Mouse (Mus musculus): Measurements from ENCODE around the gene Copg1. TPM values are rescaled to one million over a fixed set of nuclear protein-coding genes. Genes with fewer than 3 reads are reported as not detected.

Gene Copg1
- total and polyA plus RNA-seq, 3 experiments: 78.3 to 91.9 (median 85.1) TPM

- Histone ChIP-seq H3K9me3 (replicated peaks; ENCODE audit: low read length) (peaks cover 12% of the 10 kb centered on the region), H3K4me1 (ENCODE audit: control insufficient read depth in 1 of 2, insufficient read depth in 2 of 2) (peaks cover 12 to 66% of the 10 kb centered on the region in 2 experiments), H3K4me2 (ENCODE audit: insufficient read depth, low read depth, poor library complexity, severe bottlenecking) (peak overlapping the region; percentile 96), H3K27me3 (replicated peaks) (no peaks in the 10 kb centered on the region), H3K4me3 (replicated peaks in 1 of 3; ENCODE audit: low read depth in 2 of 3, low read length in 2 of 3, poor library complexity in 1 of 3) (peak overlapping the region; percentile 17 to 70 (median 56)), H3K9ac (ENCODE audit: insufficient read depth, low read depth) (peak overlapping the region; percentile 62), H3K79me2 (replicated peaks; ENCODE audit: control insufficient read depth, extremely low read depth, insufficient read depth, poor library complexity, severe bottlenecking) (no peaks in the 10 kb centered on the region; the same call in 1 of the 2 replicates), H3K36me3 (replicated peaks in 1 of 2; ENCODE audit: control insufficient read depth in 1 of 2, insufficient read depth in 1 of 2, low read length in 1 of 2) (peaks cover 29 to 47% of the 10 kb centered on the region in 2 experiments), H3K27ac (ENCODE audit: insufficient read depth, low read depth) (0 out of 2 replicates have a peak overlapping the region, but pooled peaks have one; percentile 9)
- no peak for TF ChIP-seq NRF1 (IDR thresholded peaks at IDR 0.05; ENCODE audit: low read depth, low read length)
- TF ChIP-seq POLR2AphosphoS2 (IDR thresholded peaks at IDR 0.05; ENCODE audit: low read depth, low read length): no peak
- no peak for TF ChIP-seq ZMIZ1 (IDR thresholded peaks at IDR 0.05; ENCODE audit: low read depth, low read length)
- TF ChIP-seq BHLHE40 (IDR thresholded peaks at IDR 0.05; ENCODE audit: low read depth, low read length): peak; percentile 42; the same call in 1 of the 2 replicates
- no peak for TF ChIP-seq JUN (IDR thresholded peaks at IDR 0.05; ENCODE audit: insufficient read depth, low read depth, low read length)
- no peak for TF ChIP-seq ZNF384 (IDR thresholded peaks at IDR 0.05; ENCODE audit: low read depth, low read length)
- 0 out of 2 replicates have a peak, but pooled peaks have one; percentile 12 for TF ChIP-seq UBTF (IDR thresholded peaks at IDR 0.05; ENCODE audit: low read depth, low read length)
- dilution Hi-C loops (cut with MboI; ENCODE audit: extremely low pct_ligation_motif_present, extremely low pct_unique_long_range_greater_than_20kb, low sequenced_read_pairs) (no loop called here), in situ Hi-C loops (cut with MboI; ENCODE audit: low pct_ligation_motif_present, low pct_unique_long_range_greater_than_20kb, low sequenced_read_pairs) (loop anchor here (25.0 kb wide), 1 partner anchor 173 kb away; the partner anchor contains the start of gene Rpn1)
- no peak for DNase-seq (ENCODE audit: extremely low read depth)
Measured at GRCm38 (mm10) chr6:87914326-87915102, 26.9 kb downstream of the Copg1 start.

DNA sequence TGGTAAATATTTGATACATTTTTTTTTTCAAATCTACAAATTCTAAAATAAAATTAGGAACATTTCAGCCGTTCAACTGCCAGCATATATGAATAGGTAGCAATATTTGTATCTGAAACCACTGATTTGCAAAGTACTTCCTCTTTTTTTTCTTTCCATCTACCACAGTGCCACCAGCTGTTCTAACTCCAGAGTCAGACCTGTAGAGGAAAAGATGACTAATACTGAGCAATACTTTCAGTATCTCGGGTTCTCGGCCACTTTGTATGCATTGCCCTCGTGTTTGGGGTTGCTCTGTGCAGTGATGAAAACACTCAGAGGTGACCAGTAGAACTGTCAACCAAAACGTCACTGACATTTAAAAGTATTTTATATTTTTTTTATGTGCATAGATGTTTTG, 28.3 kb downstream of the Copg1 start:
- in situ Hi-C loops (cut with MboI; ENCODE audit: low pct_ligation_motif_present, low pct_unique_long_range_greater_than_20kb, low sequenced_read_pairs): loop anchor here (25.0 kb wide), 1 partner anchor 171 kb away; the partner anchor contains the start of gene Rpn1
- Histone ChIP-seq H3K9ac (ENCODE audit: insufficient read depth, low read depth) (no peak overlapping the region), H3K27me3 (replicated peaks) (no peaks in the 10 kb centered on the region), H3K4me3 (replicated peaks in 1 of 3; ENCODE audit: low read depth in 2 of 3, low read length in 2 of 3, poor library complexity in 1 of 3) (peak overlapping the region in 1 of 3 experiments; percentile 29), H3K9me3 (replicated peaks; ENCODE audit: low read length) (peaks cover 12% of the 10 kb centered on the region), H3K36me3 (replicated peaks in 1 of 2; ENCODE audit: control insufficient read depth in 1 of 2, insufficient read depth in 1 of 2, low read length in 1 of 2) (peaks cover 19 to 34% of the 10 kb centered on the region in 2 experiments), H3K79me2 (replicated peaks; ENCODE audit: control insufficient read depth, extremely low read depth, insufficient read depth, poor library complexity, severe bottlenecking) (no peaks in the 10 kb centered on the region), H3K27ac (ENCODE audit: insufficient read depth, low read depth) (peak overlapping the region; percentile 69), H3K4me1 (ENCODE audit: control insufficient read depth in 1 of 2, insufficient read depth in 2 of 2) (peaks cover 12 to 51% of the 10 kb centered on the region in 2 experiments), H3K4me2 (ENCODE audit: insufficient read depth, low read depth, poor library complexity, severe bottlenecking) (peak overlapping the region; percentile 96)
- peak; percentile 94 for DNase-seq (ENCODE audit: extremely low read depth)
- dilution Hi-C loops (cut with MboI; ENCODE audit: extremely low pct_ligation_motif_present, extremely low pct_unique_long_range_greater_than_20kb, low sequenced_read_pairs): no loop called here
- TF ChIP-seq BHLHE40 (IDR thresholded peaks at IDR 0.05; ENCODE audit: low read depth, low read length): peak; percentile 96
- TF ChIP-seq ZKSCAN1 (IDR thresholded peaks at IDR 0.05; ENCODE audit: borderline replicate concordance, low read depth, low read length): no peak
- no peak for TF ChIP-seq GABPA (IDR thresholded peaks at IDR 0.05; ENCODE audit: insufficient replicate concordance, low read depth, low read length)
- TF ChIP-seq ZMIZ1 (IDR thresholded peaks at IDR 0.05; ENCODE audit: low read depth, low read length): no peak
- TF ChIP-seq TCF12 (IDR thresholded peaks at IDR 0.05; ENCODE audit: low read depth, low read length): peak; percentile 95
- TF ChIP-seq USF1 (IDR thresholded peaks at IDR 0.05; ENCODE audit: low read depth, low read length): no peak
- 0 out of 2 replicates have a peak, but pooled peaks have one; percentile 59 for TF ChIP-seq TBP (conservative IDR thresholded peaks at IDR 0.05; ENCODE audit: low read depth, low read length)
- no peak for TF ChIP-seq NELFE (IDR thresholded peaks at IDR 0.05; ENCODE audit: low read depth, low read length)
- peak; percentile 100 for TF ChIP-seq ETS1 (conservative IDR thresholded peaks at IDR 0.05; ENCODE audit: low read depth, low read length)
- no peak for TF ChIP-seq SMC3 (IDR thresholded peaks at IDR 0.05; ENCODE audit: low read depth, low read length)
- no peak for TF ChIP-seq POLR2A (IDR thresholded peaks at IDR 0.05; ENCODE audit: low read depth, low read length)
- no peak for TF ChIP-seq KAT2A (IDR thresholded peaks at IDR 0.05; ENCODE audit: insufficient replicate concordance, low read length)
- TF ChIP-seq MEF2A (IDR thresholded peaks at IDR 0.05; ENCODE audit: borderline replicate concordance, low read depth, low read length): peak; percentile 94
- peak; percentile 96 for TF ChIP-seq MXI1 (IDR thresholded peaks at IDR 0.05; ENCODE audit: low read depth, low read length)
- peak; percentile 7 for TF ChIP-seq RAD21 (IDR thresholded peaks at IDR 0.05; ENCODE audit: low read depth, low read length)
- peak; percentile 100 for TF ChIP-seq EP300 (IDR thresholded peaks at IDR 0.05; ENCODE audit: low read length)
- 0 out of 4 replicates have a peak, but pooled peaks of 1 of the 2 experiments have one; percentile 5 for TF ChIP-seq CTCF (conservative IDR thresholded peaks at IDR 0.05 in 1 of 2, IDR thresholded peaks at IDR 0.05 in 1 of 2; ENCODE audit: low read depth in 2 of 2, low read length in 2 of 2)
- TF ChIP-seq UBTF (IDR thresholded peaks at IDR 0.05; ENCODE audit: low read depth, low read length): no peak
- peak; percentile 98 for TF ChIP-seq RCOR1 (conservative IDR thresholded peaks at IDR 0.05; ENCODE audit: low read depth, low read length)
- no peak; the same call in 1 of the 2 replicates for TF ChIP-seq ELF1 (IDR thresholded peaks at IDR 0.05; ENCODE audit: low read depth, low read length)
- peak; percentile 100 for TF ChIP-seq JUND (conservative IDR thresholded peaks at IDR 0.05; ENCODE audit: low read depth, low read length)
- peak; percentile 87 for TF ChIP-seq MAFK (IDR thresholded peaks at IDR 0.05; ENCODE audit: insufficient replicate concordance, low read length)
- TF ChIP-seq USF2 (conservative IDR thresholded peaks at IDR 0.05; ENCODE audit: low read depth, low read length): no peak
- TF ChIP-seq MYC (IDR thresholded peaks at IDR 0.05; ENCODE audit: low read depth, low read length): peak; percentile 97
- no peak for TF ChIP-seq PAX5 (IDR thresholded peaks at IDR 0.05; ENCODE audit: low read length)
- TF ChIP-seq SIN3A (IDR thresholded peaks at IDR 0.05; ENCODE audit: low read length): peak; percentile 99
- TF ChIP-seq ZNF384 (IDR thresholded peaks at IDR 0.05; ENCODE audit: low read depth, low read length): peak; percentile 97
